Mouse (Mus musculus) c-Kit-negative CD71-positive TER-119-positive erythroid progenitor cells, embryonic 14.5 days (primary cell): Measurements from ENCODE around the gene Nt5c3b.

ENCODE experiments used
- DNase-seq: peaks from one replicate; pipeline ENCODE4 v3.0.0-alpha.2; 2013; ENCODE audit warnings: low read depth, low spot score

Nt5c3b gene

DNA sequence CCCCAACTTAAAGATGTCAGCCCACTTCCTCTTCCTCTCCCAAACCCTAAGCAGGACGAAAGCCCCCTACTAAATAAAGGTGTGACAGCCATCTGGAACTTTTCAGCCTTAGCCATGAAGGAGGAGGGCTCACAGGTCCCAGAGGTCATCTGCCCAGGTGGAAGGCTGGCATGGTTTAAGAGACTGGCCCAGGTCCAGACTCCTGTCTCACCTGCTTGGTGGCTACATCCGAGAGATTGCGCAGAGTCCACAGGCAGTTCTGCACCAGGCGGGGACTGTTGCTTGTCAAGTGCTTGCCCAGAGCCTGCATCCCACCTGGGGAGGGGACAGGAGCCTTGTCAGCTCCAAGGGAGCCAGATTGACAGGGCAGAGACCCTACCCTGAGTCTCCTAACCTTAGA is 62.3 kb downstream of the Nt5c3b start:
- DNase-seq, result no peak

DNA sequence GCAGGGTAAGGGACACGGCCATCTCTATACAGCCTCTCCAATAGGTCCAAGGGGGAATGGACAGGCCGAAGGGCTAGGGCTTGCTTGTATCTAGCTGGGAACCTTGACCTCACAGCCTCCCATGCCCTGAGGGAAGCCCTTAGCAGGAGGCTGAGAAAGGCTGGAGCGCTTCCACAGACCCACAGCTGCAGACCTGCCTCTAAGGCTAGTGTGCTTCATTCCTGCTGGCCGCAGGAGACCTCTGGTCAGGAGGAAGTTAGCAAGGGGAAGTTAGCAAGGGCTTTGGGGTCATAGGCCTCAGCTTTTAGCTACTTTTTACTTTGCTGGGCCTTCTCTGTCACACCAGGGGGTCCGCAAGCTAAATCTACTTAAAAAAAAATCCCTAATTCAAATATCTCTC is 63.2 kb downstream of the Nt5c3b start:
- no peak for DNase-seq

DNA sequence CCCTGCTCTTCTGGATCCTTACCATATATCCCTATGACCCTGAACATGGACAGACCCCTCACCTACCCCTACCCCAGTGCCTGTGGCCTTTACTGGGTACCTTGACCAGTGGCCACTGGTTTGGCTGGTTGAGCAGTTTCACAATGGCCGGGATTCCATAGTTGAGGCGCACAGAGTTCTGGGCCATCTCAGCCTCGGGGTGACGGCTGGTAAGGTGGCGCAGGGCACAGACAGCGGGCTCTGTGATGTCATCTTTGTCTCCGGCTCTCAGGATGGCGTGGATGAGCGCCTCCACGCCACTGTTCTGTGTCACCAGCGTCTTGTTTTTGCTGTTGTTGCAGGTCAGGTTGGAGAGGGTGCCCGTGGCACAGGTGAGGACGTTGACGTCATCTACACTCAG is 63.6 kb downstream of the Nt5c3b start:
- DNase-seq, result no peak

DNA sequence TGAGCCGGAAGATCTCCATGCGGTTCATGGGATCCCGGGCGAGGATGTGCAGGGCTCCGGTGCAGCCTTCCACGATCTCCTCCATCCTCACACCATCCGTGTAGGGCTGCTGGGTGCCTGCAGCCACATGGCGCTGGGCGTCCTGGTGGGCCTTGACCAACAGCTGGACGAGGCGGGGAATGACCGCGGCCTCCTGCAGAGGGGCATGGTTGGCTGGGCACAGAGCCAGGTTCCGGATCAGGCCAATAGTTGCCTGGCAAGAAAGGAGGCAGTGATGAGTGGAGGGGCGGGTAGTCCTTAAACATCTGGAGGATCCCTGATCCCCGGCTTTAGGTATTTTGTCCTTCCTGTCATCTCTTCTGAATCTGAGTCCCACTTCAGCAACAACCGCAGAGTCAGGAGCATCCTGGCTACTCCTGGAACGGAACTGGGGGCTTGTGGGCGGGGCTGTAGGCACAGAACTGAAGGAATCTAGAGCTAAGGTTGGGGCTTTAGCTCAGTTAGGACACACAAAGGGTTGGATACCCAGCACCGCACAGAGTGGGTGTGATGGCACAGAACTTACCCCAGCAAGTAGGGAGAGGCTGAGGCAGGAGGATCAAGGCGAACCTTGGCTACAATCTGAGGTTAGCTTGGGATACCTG is 64.7 kb downstream of the Nt5c3b start:
- DNase-seq, result no peak

DNA sequence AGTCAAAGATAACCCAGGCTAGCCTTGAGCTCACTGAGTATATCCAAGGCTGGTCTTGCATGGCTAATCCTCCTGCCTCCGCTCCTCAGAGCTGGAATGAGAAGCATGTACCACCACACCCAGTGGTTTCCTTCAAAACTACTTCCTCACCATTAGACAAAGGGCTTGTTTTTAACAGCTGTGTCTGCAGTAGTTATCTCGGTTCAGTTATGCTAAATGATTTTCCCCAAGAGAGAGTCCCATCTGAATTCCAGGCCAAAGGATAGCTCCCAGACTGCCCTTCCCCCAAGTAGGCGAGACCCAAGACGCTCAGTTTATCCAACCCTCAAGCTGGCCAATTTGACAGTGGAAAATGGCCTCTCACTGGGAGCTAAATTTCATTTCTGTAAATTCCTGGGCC is 65.6 kb downstream of the Nt5c3b start:
- DNase-seq, result no peak

DNA sequence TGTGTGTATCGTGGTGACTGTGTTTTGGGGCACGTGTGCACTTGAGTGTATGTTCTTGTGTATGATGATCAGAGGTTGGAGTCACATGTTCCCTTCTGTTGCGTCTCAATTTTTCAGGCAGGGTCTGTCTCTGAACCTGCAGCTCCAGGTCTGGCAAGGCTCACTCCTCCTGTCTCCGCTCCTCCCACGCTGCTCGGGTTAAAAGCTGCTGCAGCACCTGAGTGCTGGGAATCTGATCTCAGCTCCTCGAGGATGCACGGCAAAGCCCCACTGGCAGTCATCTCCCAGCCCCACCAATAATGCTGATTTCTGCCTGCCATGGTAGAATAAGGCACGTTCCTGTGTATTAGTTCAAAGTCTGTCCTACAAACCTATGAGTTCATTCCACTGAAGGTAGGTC is 66.5 kb downstream of the Nt5c3b start:
- no peak for DNase-seq
